Comparison of ENCODE assay signal across 17 mouse cellular contexts in genomic region chr14:37136110-37136509, GRCm38 (mm10). TPM values are rescaled to one million over a fixed set of nuclear protein-coding genes. Genes with fewer than 3 reads are reported as not detected.
A peak's percentile ranks its signal among the peaks of the same experiment; 100 is the strongest.
DNase-seq lines count a peak whose midpoint lies in the region; ATAC-seq and TF ChIP-seq lines count a peak whose summit lies in the region.
"Had no signal": no experiment of that assay in that cellular context is flagged by ENCODE, and none has a peak within 500 bp of the region (broad histone marks: within the 10 kb centered on the region; RNA-seq: fewer than 3 reads in every experiment).

No protein-coding gene starts in this region.

- H3K9ac ChIP-seq in MEL (ENCODE audit: control insufficient read depth, low read depth, low read length, poor library complexity, severe bottlenecking): peak overlapping the region; percentile 78
- no peak overlapping the region for H3K9ac ChIP-seq in liver, postnatal 0 days (replicated peaks)

- ATAC-seq in erythroblast, adult 5-6 weeks (replicated peaks; ENCODE audit: low FRiP score, poor library complexity, severe bottlenecking): no peak
- ATAC-seq in liver, postnatal 0 days: no peak

- H3K27me3 ChIP-seq in erythroblast, embryonic 14.5 days (ENCODE audit: control insufficient read depth): no peaks in the 10 kb centered on the region
- H3K27me3 ChIP-seq in MEL (ENCODE audit: control insufficient read depth in 1 of 2, insufficient read depth in 2 of 2, low read length in 2 of 2): no peaks in the 10 kb centered on the region
- H3K27me3 ChIP-seq in liver, postnatal 0 days (ENCODE audit: insufficient read depth, low read length): no peaks in the 10 kb centered on the region
- H3K27me3 ChIP-seq: hindbrain, embryonic 15.5 days; limb, embryonic 12.5 days; lung, embryonic 15.5 days had no signal

- 0 out of 4 replicates have a peak, but pooled peaks of 1 of the 2 experiments have one; percentile 15 for TF ChIP-seq EP300 in MEL (IDR thresholded peaks at IDR 0.05; ENCODE audit: low read depth in 1 of 2, low read length in 2 of 2)
- no peak for TF ChIP-seq EP300 in liver, postnatal 0 days (IDR thresholded peaks at IDR 0.05; ENCODE audit: low read depth)

- peaks cover 22% of the 10 kb centered on the region for H3K4me1 ChIP-seq in erythroblast, embryonic 14.5 days (ENCODE audit: control insufficient read depth)
- H3K4me1 ChIP-seq in MEL (ENCODE audit: control insufficient read depth in 1 of 2, insufficient read depth in 2 of 2, low read length in 2 of 2): peaks cover 0 to 8% of the 10 kb centered on the region in 2 experiments; a peak in 3 of 4 replicates
- H3K4me1 ChIP-seq in liver, postnatal 0 days (ENCODE audit: insufficient read depth): peaks cover 4% of the 10 kb centered on the region

- intact Hi-C loops in left cerebral cortex, adult 2 months (cut with DNase I): no loop called here
- intact Hi-C loops in left cerebral cortex, postnatal 14 days (cut with DNase I): loop anchor here (10.0 kb wide), 1 partner anchor 171 kb away; the partner anchor contains the start of gene Ccser2

- peak overlapping the region; percentile 91 for H3K4me3 ChIP-seq in erythroblast, embryonic 14.5 days (replicated peaks)
- H3K4me3 ChIP-seq in left cerebral cortex, adult 2 months: peak overlapping the region; percentile 89; the same call in 1 of the 2 replicates
- peak overlapping the region; percentile 41 to 59 for H3K4me3 ChIP-seq in MEL (ENCODE audit: control insufficient read depth in 1 of 2, insufficient read depth in 1 of 2, low read depth in 2 of 2, low read length in 2 of 2)
- no peak overlapping the region for H3K4me3 ChIP-seq in liver, postnatal 0 days (ENCODE audit: low read depth, low read length)

- H3K36me3 ChIP-seq in erythroblast, embryonic 14.5 days (ENCODE audit: control insufficient read depth): peaks cover 25% of the 10 kb centered on the region
- H3K36me3 ChIP-seq in MEL (ENCODE audit: control insufficient read depth in 1 of 2, insufficient read depth in 2 of 2, low read length in 2 of 2): peaks cover 19 to 20% of the 10 kb centered on the region in 2 experiments
- H3K36me3 ChIP-seq in liver, postnatal 0 days (replicated peaks; ENCODE audit: insufficient read depth, low read length): peaks cover 21% of the 10 kb centered on the region

- DNase-seq in left cerebral cortex, adult 2 months (ENCODE audit: extremely low spot score in 1 of 2, low spot score in 2 of 2): no peak
- DNase-seq in left cerebral cortex, postnatal 14 days (ENCODE audit: low spot score in 2 of 2): no peak
- DNase-seq in MEL (ENCODE audit: low read depth, low spot score): peak; percentile 61
- no peak for DNase-seq in liver, postnatal 0 days
- DNase-seq in kidney, postnatal 4 days: no peak
- DNase-seq: kidney, adult 18-20 months; kidney, postnatal 36 days; layer of hippocampus, postnatal 36 days; thymus, adult 18-20 months had no signal

- 79% methylated on average over 4 of the region's 4 CpGs for WGBS in liver, postnatal 0 days (ENCODE audit: insufficient replicate concordance)

- H3K4me2 ChIP-seq in liver, postnatal 0 days (ENCODE audit: low read depth, low read length): peak overlapping the region; percentile 67

- TF ChIP-seq POLR2A in MEL (IDR thresholded peaks at IDR 0.05; ENCODE audit: control insufficient read depth in 1 of 2, insufficient read depth in 1 of 2, low read depth in 1 of 2, low read length in 2 of 2, poor library complexity in 1 of 2): no peak

- H3K79me2 ChIP-seq in MEL (ENCODE audit: control insufficient read depth, insufficient read depth, low read length, poor library complexity): peaks cover 17% of the 10 kb centered on the region

- no peaks in the 10 kb centered on the region for H3K9me3 ChIP-seq in erythroblast, embryonic 14.5 days (ENCODE audit: control insufficient read depth, low read length)
- H3K9me3 ChIP-seq in MEL (replicated peaks; ENCODE audit: insufficient read depth, low read length): no peaks in the 10 kb centered on the region
- no peaks in the 10 kb centered on the region for H3K9me3 ChIP-seq in liver, postnatal 0 days (ENCODE audit: low read length)
- H3K9me3 ChIP-seq: hindbrain, embryonic 15.5 days; limb, embryonic 12.5 days; lung, embryonic 15.5 days had no signal

- TF ChIP-seq RAD21 in MEL (IDR thresholded peaks at IDR 0.05; ENCODE audit: low read depth, low read length): no peak

- no peak overlapping the region for H3K27ac ChIP-seq in left cerebral cortex, adult 2 months
- H3K27ac ChIP-seq in MEL (ENCODE audit: control insufficient read depth, low read depth, low read length): no peak overlapping the region
- H3K27ac ChIP-seq in liver, postnatal 0 days (ENCODE audit: low read depth): no peak overlapping the region
- H3K27ac ChIP-seq: limb, embryonic 12.5 days; lung, embryonic 15.5 days had no signal

- TF ChIP-seq CTCF in left cerebral cortex, adult 2 months (IDR thresholded peaks at IDR 0.05): no peak
- no peak for TF ChIP-seq CTCF in MEL (IDR thresholded peaks at IDR 0.05 in 2 of 3, conservative IDR thresholded peaks at IDR 0.05 in 1 of 3; ENCODE audit: control insufficient read depth in 1 of 3, insufficient read depth in 1 of 3, low read depth in 2 of 3, low read length in 3 of 3, poor library complexity in 1 of 3, severe bottlenecking in 1 of 3)
- TF ChIP-seq CTCF in liver, postnatal 0 days (IDR thresholded peaks at IDR 0.05; ENCODE audit: low read depth): no peak

TF ChIP-seq in MEL, 35 proteins besides CTCF, POLR2A, EP300 and RAD21:
- TF ChIP-seq ZNF384 (IDR thresholded peaks at IDR 0.05; ENCODE audit: low read depth, low read length) (peak; percentile 59; the same call in 1 of the 2 replicates), ZKSCAN1 (IDR thresholded peaks at IDR 0.05; ENCODE audit: low read depth, low read length) (no peak), ZC3H11A (IDR thresholded peaks at IDR 0.05; ENCODE audit: low read depth, low read length) (no peak), HCFC1 (IDR thresholded peaks at IDR 0.05; ENCODE audit: low read depth, low read length) (peak; percentile 12; the same call in 1 of the 2 replicates)

RNA-seq across cellular contexts. Expression of gene Ghitm, which starts 1.0 kb away (rescaled TPM):
- 7.7 and 9.1 TPM in 2 replicates for polyA plus RNA-seq in erythroblast, embryonic 14.5 days (2012)
- total RNA-seq in erythroblast, adult 5-6 weeks (2015; ENCODE audit: low replicate concordance): 190 and 199 TPM in 2 replicates
- total RNA-seq in erythroblast, adult 5-6 weeks (2017; ENCODE audit: low replicate concordance): 230 and 266 TPM in 2 replicates
- total RNA-seq in left cerebral cortex, adult 2 months (2021): 100 to 1,000 TPM; 425 to 441 TPM
- 100 to 1,000 TPM; 347 to 353 TPM for total RNA-seq in left cerebral cortex, postnatal 14 days (2021)
- total RNA-seq in MEL (2012; rRNA removed): 138 and 178 TPM in 2 replicates
- polyA plus RNA-seq in MEL (2012; ENCODE audit: insufficient read depth in 1 of 2, insufficient read length in 2 of 2, low read depth in 1 of 2, low replicate concordance in 2 of 2, missing spikeins in 1 of 2): 100 to 1,000 TPM; 108 to 279 TPM
- 185 and 210 TPM in 2 replicates for polyA plus RNA-seq in liver, postnatal 0 days (2015; fragmentation: Nextera tagmentation; extraction: Ambion mirVana)

RNA-seq across cellular contexts. Expression of gene 2610528A11Rik, which starts 22.3 kb away (rescaled TPM):
- polyA plus RNA-seq in erythroblast, embryonic 14.5 days (2012): not detected in 2 replicates
- not detected in 2 replicates for total RNA-seq in erythroblast, adult 5-6 weeks (2015; ENCODE audit: low replicate concordance)
- total RNA-seq in erythroblast, adult 5-6 weeks (2017; ENCODE audit: low replicate concordance): not detected in 2 replicates
- under 1 TPM in 1 of 2 experiments, not detected in 1; 0.70 TPM for total RNA-seq in left cerebral cortex, adult 2 months (2021)
- under 1 TPM; 0.68 to 0.90 TPM for total RNA-seq in left cerebral cortex, postnatal 14 days (2021)
- total RNA-seq in MEL (2012; rRNA removed): not detected in 2 replicates
- under 1 TPM in 1 of 2 experiments, not detected in 1; 0.14 TPM for polyA plus RNA-seq in MEL (2012; ENCODE audit: insufficient read depth in 1 of 2, insufficient read length in 2 of 2, low read depth in 1 of 2, low replicate concordance in 2 of 2, missing spikeins in 1 of 2)
- polyA plus RNA-seq in liver, postnatal 0 days (2015; fragmentation: Nextera tagmentation; extraction: Ambion mirVana): 0.25 and 0.43 TPM in 2 replicates
- total RNA-seq: monocyte, adult 5-6 weeks had no signal
- polyA plus RNA-seq: neural tube, embryonic 14.5 days had no signal

RNA-seq across cellular contexts. Expression of gene Cdhr1, which starts 38.0 kb away (rescaled TPM):
- polyA plus RNA-seq in erythroblast, embryonic 14.5 days (2012): not detected in 2 replicates
- 0.42 TPM in 1 of 2 replicates, not detected in the other for total RNA-seq in erythroblast, adult 5-6 weeks (2015; ENCODE audit: low replicate concordance)
- not detected in 2 replicates for total RNA-seq in erythroblast, adult 5-6 weeks (2017; ENCODE audit: low replicate concordance)
- 10 to 100 TPM; 11.2 to 14.1 TPM for total RNA-seq in left cerebral cortex, adult 2 months (2021)
- total RNA-seq in left cerebral cortex, postnatal 14 days (2021): 10 to 100 TPM in 1 of 2 experiments, 1 to 10 TPM in 1; 10.0 to 12.5 TPM
- total RNA-seq in MEL (2012; rRNA removed): not detected in 2 replicates
- not detected for polyA plus RNA-seq in MEL (2012; ENCODE audit: insufficient read depth in 1 of 2, insufficient read length in 2 of 2, low read depth in 1 of 2, low replicate concordance in 2 of 2, missing spikeins in 1 of 2)
- not detected in 2 replicates for polyA plus RNA-seq in liver, postnatal 0 days (2015; fragmentation: Nextera tagmentation; extraction: Ambion mirVana)
- total RNA-seq: megakaryocyte-erythroid progenitor cell, adult 5-6 weeks; monocyte, adult 5-6 weeks had no signal

Comparison
In these comparisons a context has a peak if more than half of its experiments do, and no peak if none do; other contexts are left out.
1. RNA of gene Cdhr1, which starts 38.0 kb away (total RNA-seq): 11.2 to 14.1 TPM in left cerebral cortex, adult 2 months and 10.0 to 12.5 TPM in left cerebral cortex, postnatal 14 days; 0.42 TPM in erythroblast, adult 5-6 weeks and not detected in MEL; every median in the first group is over 4 times any median in the second.